Mouse (Mus musculus) liver, embryonic 15.5 days (tissue): Measurements from ENCODE around the gene BC025920. TPM values are rescaled to one million over a fixed set of nuclear protein-coding genes. Genes with fewer than 3 reads are reported as not detected.
A peak's percentile ranks its signal among the peaks of the same experiment; 100 is the strongest.

Experiments used
- ATAC-seq: fragments of 200-750 bp; cut with Nextera tagmentation; 2 replicates; pipeline ENCODE4 v1.8.0; 2017; ENCODE audit warnings: moderate number of reproducible peaks, mild to moderate bottlenecking, moderate library complexity; ENCODE audit not compliant: insufficient read depth
- H3K27ac ChIP-seq: fragments of 300-500 bp; sonication (generic); replicated peaks from 2 replicates; pipeline ENCODE4 v1.5.1; 2015; ENCODE audit warnings: mild to moderate bottlenecking, inconsistent platforms
- H3K27me3 ChIP-seq: fragments of 300-500 bp; sonication (generic); 2 replicates; pipeline ENCODE4 v1.6.1; 2015; ENCODE audit warnings: mild to moderate bottlenecking, inconsistent platforms
- H3K36me3 ChIP-seq: fragments of 300-500 bp; sonication (generic); replicated peaks from 2 replicates; pipeline ENCODE4 v1.6.1; 2015; ENCODE audit warnings: moderate library complexity, mild to moderate bottlenecking, inconsistent platforms
- H3K4me1 ChIP-seq: fragments of 300-500 bp; sonication (generic); replicated peaks from 2 replicates; pipeline ENCODE4 v1.6.1; 2015; ENCODE audit warnings: inconsistent platforms
- H3K4me2 ChIP-seq: fragments of 300-500 bp; sonication (generic); 2 replicates; pipeline ENCODE4 v1.6.1; 2015; ENCODE audit warnings: moderate library complexity, mild to moderate bottlenecking, inconsistent platforms
- H3K4me3 ChIP-seq: fragments of 300-500 bp; sonication (generic); replicated peaks from 2 replicates; pipeline ENCODE4 v1.5.1; 2015; ENCODE audit warnings: mild to moderate bottlenecking, inconsistent platforms
- H3K9ac ChIP-seq: fragments of 300-500 bp; sonication (generic); 2 replicates; pipeline ENCODE4 v1.6.1; 2015; ENCODE audit warnings: moderate library complexity, mild to moderate bottlenecking, inconsistent platforms
- H3K9me3 ChIP-seq: fragments of 300-500 bp; sonication (generic); replicated peaks from 2 replicates; pipeline ENCODE4 v1.6.1; 2016; ENCODE audit warnings: inconsistent platforms
- WGBS: fragments of 180-500 bp; shearing (Covaris S2); methylation state at CpG from one replicate; pipeline ENCODE4 v1.1.7; 2015; ENCODE audit warnings: mixed read lengths; ENCODE audit not compliant: insufficient replicate concordance; 5-methylcytosine and 5-hydroxymethylcytosine counted together
- polyA plus RNA-seq: library from polyadenylated mRNA; unstranded; fragments of >200 nt; fragmentation: Nextera tagmentation; extraction: Ambion mirVana; gene quantifications from 2 replicates; pipeline ENCODE4 v1.2.1, GENCODE M21; 2015

Gene BC025920
- 0.23 and 0.24 TPM in 2 replicates for polyA plus RNA-seq

DNA sequence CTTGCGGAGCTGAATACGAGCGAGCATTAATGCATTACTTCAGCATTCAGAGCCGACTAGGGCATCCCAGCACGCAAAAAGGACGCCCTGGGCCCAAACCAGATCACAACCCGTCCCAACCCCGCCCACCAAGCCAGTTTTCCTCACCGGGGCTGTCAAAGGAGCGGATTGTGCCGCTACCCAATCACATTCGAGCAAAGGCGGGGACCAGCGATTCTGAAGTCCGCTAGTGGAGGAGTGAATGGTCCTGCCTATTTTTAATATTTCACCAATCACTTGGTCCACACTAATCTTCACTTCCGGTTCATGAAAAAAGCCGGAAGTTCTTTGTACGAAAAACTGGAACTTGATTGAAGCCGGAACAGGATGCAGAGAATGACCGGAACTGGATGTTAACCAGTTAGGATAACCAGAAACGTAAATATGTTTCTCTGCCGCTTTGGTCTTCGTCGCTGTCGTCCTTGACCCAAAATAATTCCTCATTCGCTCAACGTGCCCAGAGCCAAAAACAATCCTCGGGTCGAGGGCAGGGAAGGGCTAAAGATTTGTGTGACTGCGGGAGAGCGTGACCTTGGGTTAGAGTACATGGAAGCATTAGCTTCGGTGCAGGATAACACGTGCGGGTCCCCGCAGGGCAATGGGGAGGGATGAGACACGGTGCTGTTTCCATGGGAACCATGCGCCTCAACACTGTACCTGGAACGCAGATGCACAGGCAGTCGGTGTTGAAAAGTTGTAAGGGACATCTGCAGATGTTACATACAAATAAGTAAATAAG is at the start of gene BC025920:
BC025920 (plus strand) TSS at position 297 of the 778 bp plus-strand sequence.
- Histone ChIP-seq H3K27ac (peak within 1 kb of the TSS; percentile 96), H3K36me3 (no peaks in the 10 kb centered on the region), H3K4me2 (peak within 1 kb of the TSS; percentile 85), H3K4me3 (peak within 1 kb of the TSS; percentile 69), H3K9me3 (no peaks in the 10 kb centered on the region), H3K9ac (peak within 1 kb of the TSS; percentile 59), H3K4me1 (peaks cover 44% of the 10 kb centered on the region), H3K27me3 (no peaks in the 10 kb centered on the region)
- peak; percentile 89 for ATAC-seq
- under 1% methylated on average over 39 of the region's 39 CpGs for WGBS

- no peak for ATAC-seq
- no peak overlapping the region for H3K9ac ChIP-seq
- 61% methylated on average over 3 of the region's 3 CpGs for WGBS
- H3K36me3 ChIP-seq, result no peaks in the 10 kb centered on the region; the same call in 1 of the 2 replicates
- peaks cover 41% of the 10 kb centered on the region for H3K4me1 ChIP-seq
- no peak overlapping the region for H3K27ac ChIP-seq
- H3K4me3 ChIP-seq, result no peak overlapping the region
- H3K9me3 ChIP-seq, result no peaks in the 10 kb centered on the region
- H3K4me2 ChIP-seq, result no peak overlapping the region
- H3K27me3 ChIP-seq, result no peaks in the 10 kb centered on the region
Observed at GRCm38 (mm10) chr10:81556282-81556681, 49.8 kb upstream of the BC025920 start.

- Histone ChIP-seq H3K4me1 (peaks cover 40% of the 10 kb centered on the region), H3K9me3 (no peaks in the 10 kb centered on the region), H3K9ac (no peak overlapping the region), H3K4me3 (no peak overlapping the region), H3K36me3 (peaks cover 9% of the 10 kb centered on the region), H3K27ac (no peak overlapping the region), H3K27me3 (no peaks in the 10 kb centered on the region), H3K4me2 (no peak overlapping the region)
- no peak for ATAC-seq
- WGBS, result 52% methylated on average over 1 of the region's 1 CpGs
Observed at GRCm38 (mm10) chr10:81557491-81557890, 48.6 kb upstream of the BC025920 start.

DNA sequence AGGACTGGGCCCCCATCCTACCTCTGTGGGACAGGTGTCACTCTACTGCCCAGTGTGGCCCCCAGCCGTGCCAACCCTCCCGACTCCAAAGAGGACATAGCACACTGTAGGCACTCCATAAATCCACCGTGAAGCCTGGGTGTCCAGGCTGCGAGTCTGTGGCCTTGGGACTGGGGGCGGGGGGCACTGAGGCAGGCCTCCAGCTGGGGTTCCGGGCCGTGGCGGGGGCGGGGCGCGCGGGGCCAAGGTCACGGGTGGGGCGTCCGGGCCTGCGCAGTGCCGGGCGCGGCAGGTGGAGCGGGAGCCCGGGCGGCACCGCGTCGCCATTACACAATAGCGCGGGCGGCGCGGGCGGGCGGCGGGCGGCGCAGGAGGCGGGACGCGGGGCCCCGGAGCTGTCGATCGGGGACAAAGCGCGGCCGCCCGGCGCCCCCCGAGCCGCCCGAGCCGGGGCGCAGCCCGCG is 46.9 kb upstream of the BC025920 start, which contains the start of gene Aes:
Aes (plus strand) TSS at position 326 of the 464 bp plus-strand sequence.
- Histone ChIP-seq H3K4me3 (peak within 1 kb of the TSS; percentile 80), H3K9ac (peak within 1 kb of the TSS; percentile 81), H3K36me3 (peaks cover 18% of the 10 kb centered on the region), H3K4me2 (peak within 1 kb of the TSS; percentile 93), H3K27me3 (no peaks in the 10 kb centered on the region), H3K4me1 (peaks cover 56% of the 10 kb centered on the region), H3K9me3 (no peaks in the 10 kb centered on the region), H3K27ac (peak within 1 kb of the TSS; percentile 83)
- peak; percentile 60 for ATAC-seq
- WGBS, result 2% methylated on average over 38 of the region's 53 CpGs

GRCm38 (mm10) chr10:81559627-81560539 is 46.2 kb upstream of the BC025920 start:
- Histone ChIP-seq H3K4me2 (peak overlapping the region; percentile 93), H3K9ac (peak overlapping the region; percentile 81), H3K27me3 (no peaks in the 10 kb centered on the region), H3K4me3 (peak overlapping the region; percentile 80), H3K4me1 (peaks cover 63% of the 10 kb centered on the region), H3K36me3 (peaks cover 25% of the 10 kb centered on the region), H3K9me3 (no peaks in the 10 kb centered on the region), H3K27ac (peak overlapping the region; percentile 83)
- ATAC-seq, result peak; percentile 38
- 1% methylated on average over 36 of the region's 36 CpGs for WGBS

- no peaks in the 10 kb centered on the region for H3K9me3 ChIP-seq
- 2% methylated on average over 16 of the region's 16 CpGs for WGBS
- no peaks in the 10 kb centered on the region for H3K27me3 ChIP-seq
- H3K27ac ChIP-seq, result peak overlapping the region; percentile 83
- peaks cover 73% of the 10 kb centered on the region for H3K4me1 ChIP-seq
- peak overlapping the region; percentile 80 for H3K4me3 ChIP-seq
- H3K4me2 ChIP-seq, result peak overlapping the region; percentile 93
- H3K9ac ChIP-seq, result peak overlapping the region; percentile 81
- peaks cover 35% of the 10 kb centered on the region for H3K36me3 ChIP-seq
- no peak for ATAC-seq
Observed at GRCm38 (mm10) chr10:81560719-81561459, 45.2 kb upstream of the BC025920 start.

DNA sequence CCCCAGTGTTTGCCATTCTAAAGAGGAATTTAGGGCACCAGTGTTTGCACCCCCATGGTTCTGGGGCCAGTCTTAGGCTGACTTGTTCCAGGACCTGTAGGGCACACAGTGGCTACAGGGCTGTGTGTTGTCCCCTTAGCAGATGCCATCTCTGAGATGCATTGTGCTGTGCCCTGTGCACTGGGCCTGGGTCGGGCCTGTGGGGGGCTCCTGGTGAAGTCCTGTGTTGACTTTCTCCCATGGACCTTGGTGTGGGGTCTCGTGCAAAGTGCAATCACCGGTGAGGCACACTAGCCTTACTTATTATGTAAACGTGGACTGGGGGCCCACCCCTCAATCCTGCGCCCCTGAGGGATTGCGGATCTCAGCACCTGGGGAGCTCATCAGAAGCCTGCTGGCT is 43.7 kb upstream of the BC025920 start:
- no peaks in the 10 kb centered on the region for H3K27me3 ChIP-seq
- H3K4me2 ChIP-seq, result peak overlapping the region; percentile 23

DNA sequence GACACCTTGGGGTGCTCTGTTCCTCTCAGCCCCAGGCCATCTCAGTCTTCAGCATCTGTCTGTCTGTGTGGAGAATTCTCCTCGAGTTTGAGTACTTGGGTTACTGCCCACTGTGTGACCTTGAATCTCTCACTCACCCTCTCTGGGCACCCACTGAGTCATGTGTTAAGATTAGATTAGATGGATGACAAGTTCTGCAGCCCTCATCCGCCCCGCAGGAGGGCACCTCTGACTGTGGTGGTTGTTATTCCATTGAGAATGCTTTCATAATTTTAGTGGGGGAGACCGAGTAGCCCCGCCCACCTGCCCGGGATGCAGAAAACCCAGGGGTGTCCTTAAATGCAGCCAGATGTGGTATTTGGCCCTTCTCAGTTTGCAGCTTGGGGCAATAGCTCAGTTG is 42.6 kb upstream of the BC025920 start:
- Histone ChIP-seq H3K27ac (peak overlapping the region; percentile 30), H3K9ac (no peak overlapping the region; the same call in 1 of the 2 replicates), H3K4me1 (peaks cover 77% of the 10 kb centered on the region), H3K4me3 (no peak overlapping the region), H3K27me3 (no peaks in the 10 kb centered on the region), H3K9me3 (no peaks in the 10 kb centered on the region), H3K36me3 (peaks cover 40% of the 10 kb centered on the region), H3K4me2 (peak overlapping the region; percentile 41; the same call in 1 of the 2 replicates)
- ATAC-seq, result no peak
- WGBS, result 21% methylated on average over 6 of the region's 6 CpGs

More for the DNA sequence above, 43.7 kb upstream of the BC025920 start:
- peak overlapping the region; percentile 30; the same call in 1 of the 2 replicates for H3K27ac ChIP-seq
- no peaks in the 10 kb centered on the region for H3K9me3 ChIP-seq
- no peak overlapping the region for H3K4me3 ChIP-seq
- H3K36me3 ChIP-seq, result peaks cover 40% of the 10 kb centered on the region
- 68% methylated on average over 6 of the region's 6 CpGs for WGBS
- H3K9ac ChIP-seq, result no peak overlapping the region
- peaks cover 73% of the 10 kb centered on the region for H3K4me1 ChIP-seq
- no peak for ATAC-seq

- no peak for ATAC-seq
Observed at GRCm38 (mm10) chr10:81564216-81564615, 41.9 kb upstream of the BC025920 start.

DNA sequence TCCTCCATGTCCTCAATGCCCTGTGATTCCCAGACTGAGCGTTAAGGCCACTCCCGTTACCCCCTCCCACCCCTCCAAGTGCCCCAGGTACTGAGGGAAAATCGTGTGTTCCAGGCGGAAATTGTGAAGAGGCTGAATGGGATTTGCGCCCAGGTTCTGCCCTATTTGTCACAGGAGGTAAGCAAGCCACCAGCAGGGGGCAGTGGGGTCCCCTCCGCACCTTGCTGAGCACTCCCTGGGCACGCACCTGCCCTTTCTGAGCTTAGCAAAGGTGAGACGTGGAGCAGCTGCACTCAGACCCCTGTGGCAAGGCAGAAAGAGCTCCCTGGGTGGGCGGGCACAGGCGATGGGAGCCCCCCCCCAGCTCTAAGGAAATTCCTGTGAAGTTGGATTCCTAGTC is 41.3 kb upstream of the BC025920 start:
- Histone ChIP-seq H3K27me3 (0 out of 2 replicates have a peak, but pooled peaks cover 6% of the 10 kb centered on the region), H3K4me2 (no peak overlapping the region), H3K9ac (no peak overlapping the region), H3K4me1 (peaks cover 78% of the 10 kb centered on the region), H3K4me3 (no peak overlapping the region), H3K9me3 (no peaks in the 10 kb centered on the region), H3K36me3 (peaks cover 40% of the 10 kb centered on the region), H3K27ac (no peak overlapping the region)
- WGBS, result 56% methylated on average over 10 of the region's 10 CpGs
- no peak for ATAC-seq

More at GRCm38 (mm10) chr10:81564216-81564615, 41.9 kb upstream of the BC025920 start:
- whole genome bisulfite sequencing, result 36% methylated on average over 10 of the region's 10 CpGs
- H3K9me3 ChIP-seq, result no peaks in the 10 kb centered on the region
- 0 out of 2 replicates have a peak, but pooled peaks cover 1% of the 10 kb centered on the region for H3K27me3 ChIP-seq
- H3K9ac ChIP-seq, result no peak overlapping the region
- peak overlapping the region; percentile 41 for H3K4me2 ChIP-seq
- peak overlapping the region; percentile 14; the same call in 1 of the 2 replicates for H3K4me3 ChIP-seq
- H3K4me1 ChIP-seq, result peaks cover 78% of the 10 kb centered on the region
- H3K27ac ChIP-seq, result peak overlapping the region; percentile 16; the same call in 1 of the 2 replicates
- H3K36me3 ChIP-seq, result peaks cover 40% of the 10 kb centered on the region
